Mouse (Mus musculus) hindbrain, postnatal 0 days (tissue): ENCODE data around the gene Dcp1b. TPM values are rescaled to one million over a fixed set of nuclear protein-coding genes. Genes with fewer than 3 reads are reported as not detected.

ENCODE experiments used
- ATAC-seq: fragments of 200-750 bp; cut with Nextera tagmentation; 2 replicates; pipeline ENCODE4 v1.8.0; 2017; ENCODE audit warnings: mild to moderate bottlenecking, moderate TSS enrichment, moderate library complexity
- DNase-seq: peaks from one replicate; pipeline ENCODE4 v3.0.0-alpha.2; 2015; ENCODE audit warnings: low spot score
- H3K27ac ChIP-seq: fragments of 300-500 bp; sonication (generic); 2 replicates; pipeline ENCODE4 v1.5.1; 2014; ENCODE audit warnings: mild to moderate bottlenecking
- H3K27me3 ChIP-seq: fragments of 300-500 bp; sonication (generic); 2 replicates; pipeline ENCODE4 v1.6.1; 2014; ENCODE audit warnings: low read length, mixed read lengths; ENCODE audit not compliant: insufficient read depth
- H3K36me3 ChIP-seq: fragments of 300-500 bp; sonication (generic); 2 replicates; pipeline ENCODE4 v1.6.1; 2014; ENCODE audit warnings: low read length, mixed read lengths; ENCODE audit not compliant: insufficient read depth
- H3K4me1 ChIP-seq: fragments of 300-500 bp; sonication (generic); 2 replicates; pipeline ENCODE4 v1.6.1; 2014; ENCODE audit warnings: antibody characterized with exemption, low read length, mixed read lengths; ENCODE audit not compliant: insufficient read depth
- H3K4me2 ChIP-seq: fragments of 300-500 bp; sonication (generic); 2 replicates; pipeline ENCODE4 v1.6.1; 2014; ENCODE audit warnings: low read depth, mild to moderate bottlenecking, low read length, moderate library complexity, mixed read lengths
- H3K4me3 ChIP-seq: fragments of 300-500 bp; sonication (generic); 2 replicates; pipeline ENCODE4 v1.5.1; 2014; ENCODE audit warnings: low read length
- H3K9ac ChIP-seq: fragments of 300-500 bp; sonication (generic); replicated peaks from 2 replicates; pipeline ENCODE4 v1.6.1; 2014; ENCODE audit warnings: mild to moderate bottlenecking, low read length, moderate library complexity, mixed read lengths
- H3K9me3 ChIP-seq: fragments of 300-500 bp; sonication (generic); 2 replicates; pipeline ENCODE4 v1.6.1; 2016; ENCODE audit warnings: low read length, mixed read lengths
- CTCF ChIP-seq: IDR thresholded peaks from 2 replicates; pipeline ENCODE4 v1.5.1; 2016; ENCODE audit warnings: antibody characterized with exemption, control low read depth, low read depth
- WGBS: fragments of 180-500 bp; shearing (Covaris S2); extraction: QIAGEN DNeasy Blood & Tissue Kit; methylation state at CpG from one replicate; pipeline ENCODE4 v1.1.7; 2014; 5-methylcytosine and 5-hydroxymethylcytosine counted together
- polyA plus RNA-seq: library from polyadenylated mRNA; unstranded; fragments of >200 nt; fragmentation: Nextera tagmentation; extraction: Ambion mirVana; gene quantifications from 2 replicates; pipeline ENCODE4 v1.2.1, GENCODE M21; 2015
- total RNA-seq: library from RNA; depleted of rRNA; stranded (reverse); fragments of >200 nt; gene quantifications from 2 replicates; pipeline ENCODE4 v1.2.3, GENCODE M21; 2014

Dcp1b gene
- total and polyA plus RNA-seq, 2 experiments from 2014 or later: 9.4 to 15.7 TPM

GRCm38 (mm10) chr6:119217661-119218060 lies 42.6 kb downstream of the Dcp1b start:
- TF ChIP-seq CTCF: no peak
- Histone ChIP-seq H3K4me1 (peaks cover 5% of the 10 kb centered on the region), H3K4me2 (no peak overlapping the region), H3K9me3 (no peaks in the 10 kb centered on the region), H3K4me3 (no peak overlapping the region), H3K27ac (no peak overlapping the region), H3K9ac (no peak overlapping the region), H3K27me3 (no peaks in the 10 kb centered on the region), H3K36me3 (peaks cover 17% of the 10 kb centered on the region)
- ATAC-seq (no peak), DNase-seq (no peak)
- 76% methylated on average over 4 of the region's 4 CpGs for WGBS

GRCm38 (mm10) chr6:119218591-119218990 lies 43.5 kb downstream of the Dcp1b start:
- no peak for DNase-seq
- 83% methylated on average over 5 of the region's 5 CpGs for WGBS
- Histone ChIP-seq H3K4me1 (peaks cover 5% of the 10 kb centered on the region), H3K9me3 (no peaks in the 10 kb centered on the region), H3K4me3 (no peak overlapping the region), H3K9ac (no peak overlapping the region), H3K27me3 (no peaks in the 10 kb centered on the region), H3K27ac (no peak overlapping the region), H3K4me2 (no peak overlapping the region), H3K36me3 (peaks cover 12% of the 10 kb centered on the region)
- ATAC-seq: no peak
- no peak for TF ChIP-seq CTCF

- Histone ChIP-seq H3K27me3 (no peaks in the 10 kb centered on the region), H3K4me1 (peaks cover 5% of the 10 kb centered on the region), H3K36me3 (peaks cover 12% of the 10 kb centered on the region), H3K9ac (no peak overlapping the region), H3K4me2 (no peak overlapping the region), H3K9me3 (no peaks in the 10 kb centered on the region), H3K27ac (no peak overlapping the region), H3K4me3 (no peak overlapping the region)
- WGBS: 55% methylated on average over 15 of the region's 15 CpGs
- no peak for TF ChIP-seq CTCF
- ATAC-seq: no peak
- DNase-seq: no peak
These were observed 44.3 kb downstream of the Dcp1b start for GRCm38 (mm10) chr6:119219237-119219870.

GRCm38 (mm10) chr6:119220297-119220696 lies 45.2 kb downstream of the Dcp1b start:
- Histone ChIP-seq H3K9ac (no peak overlapping the region), H3K4me2 (no peak overlapping the region), H3K9me3 (no peaks in the 10 kb centered on the region), H3K27me3 (no peaks in the 10 kb centered on the region), H3K27ac (no peak overlapping the region), H3K36me3 (peaks cover 7% of the 10 kb centered on the region; the same call in 1 of the 2 replicates), H3K4me1 (peaks cover 9% of the 10 kb centered on the region), H3K4me3 (no peak overlapping the region)
- peak; percentile 88 for DNase-seq
- 37% methylated on average over 10 of the region's 10 CpGs for WGBS
- ATAC-seq: peak; percentile 73
- TF ChIP-seq CTCF: peak; percentile 92

- Histone ChIP-seq H3K4me1 (peaks cover 16% of the 10 kb centered on the region), H3K9ac (no peak overlapping the region), H3K9me3 (no peaks in the 10 kb centered on the region), H3K4me3 (no peak overlapping the region), H3K4me2 (peak overlapping the region; percentile 10; the same call in 1 of the 2 replicates), H3K36me3 (no peaks in the 10 kb centered on the region), H3K27ac (peak overlapping the region; percentile 32; the same call in 1 of the 2 replicates), H3K27me3 (no peaks in the 10 kb centered on the region)
- DNase-seq (peak; percentile 76), ATAC-seq (peak; percentile 67)
- 21% methylated on average over 13 of the region's 13 CpGs for WGBS
- TF ChIP-seq CTCF: no peak
These were observed 49.6 kb downstream of the Dcp1b start for GRCm38 (mm10) chr6:119224451-119225195.

GRCm38 (mm10) chr6:119225226-119225625 lies 50.2 kb downstream of the Dcp1b start:
- H3K4me2 ChIP-seq: no peak overlapping the region
- H3K9me3 ChIP-seq: no peaks in the 10 kb centered on the region
- H3K4me1 ChIP-seq: peaks cover 16% of the 10 kb centered on the region
- no peaks in the 10 kb centered on the region for H3K36me3 ChIP-seq
- ATAC-seq (peak; percentile 50), DNase-seq (no peak)
- H3K27ac ChIP-seq: peak overlapping the region; percentile 32; the same call in 1 of the 2 replicates
- H3K4me3 ChIP-seq: no peak overlapping the region
- no peak for TF ChIP-seq CTCF
- H3K27me3 ChIP-seq: no peaks in the 10 kb centered on the region
- 52% methylated on average over 12 of the region's 12 CpGs for WGBS
- H3K9ac ChIP-seq: no peak overlapping the region

GRCm38 (mm10) chr6:119225731-119226130 lies 50.7 kb downstream of the Dcp1b start:
- Histone ChIP-seq H3K4me1 (peaks cover 13% of the 10 kb centered on the region), H3K9ac (no peak overlapping the region), H3K4me3 (no peak overlapping the region), H3K36me3 (no peaks in the 10 kb centered on the region), H3K9me3 (no peaks in the 10 kb centered on the region), H3K27ac (no peak overlapping the region), H3K27me3 (no peaks in the 10 kb centered on the region), H3K4me2 (no peak overlapping the region)
- DNase-seq (no peak), ATAC-seq (no peak)
- 82% methylated on average over 6 of the region's 6 CpGs for WGBS
- no peak for TF ChIP-seq CTCF
